ENCODE assay signal across 17 mouse cellular contexts in genomic region chr13:92635040-92635439, GRCm38 (mm10). TPM values are rescaled to one million over a fixed set of nuclear protein-coding genes. Genes with fewer than 3 reads are reported as not detected.
DNase-seq lines count a peak whose midpoint lies in the region; ATAC-seq and TF ChIP-seq lines count a peak whose summit lies in the region.
"Had no signal": no experiment of that assay in that cellular context is flagged by ENCODE, and none has a peak within 500 bp of the region (broad histone marks: within the 10 kb centered on the region; RNA-seq: fewer than 3 reads in every experiment).

No protein-coding gene starts in this region.

- TF ChIP-seq CTCF in liver, postnatal 0 days (IDR thresholded peaks at IDR 0.05; ENCODE audit: low read depth) = no peak

- H3K4me3 ChIP-seq in heart, embryonic 14.5 days (ENCODE audit: control insufficient read depth in 1 of 2, insufficient read depth in 1 of 2, low read depth in 1 of 2, low read length in 2 of 2) = no peak overlapping the region
- no peak overlapping the region for H3K4me3 ChIP-seq in heart, embryonic 10.5 days
- H3K4me3 ChIP-seq in liver, embryonic 15.5 days (replicated peaks) = no peak overlapping the region
- no peak overlapping the region for H3K4me3 ChIP-seq in liver, postnatal 0 days (ENCODE audit: low read depth, low read length)
- H3K4me3 ChIP-seq in embryonic facial prominence, embryonic 10.5 days = no peak overlapping the region
- H3K4me3 ChIP-seq in limb, embryonic 10.5 days = no peak overlapping the region
- H3K4me3 ChIP-seq: erythroblast, embryonic 14.5 days; midbrain, embryonic 12.5 days; neural tube, embryonic 13.5 days had no signal

- H3K9ac ChIP-seq in heart, embryonic 14.5 days (ENCODE audit: low read length) = no peak overlapping the region
- H3K9ac ChIP-seq in liver, embryonic 15.5 days = no peak overlapping the region
- H3K9ac ChIP-seq in liver, postnatal 0 days (replicated peaks) = no peak overlapping the region
- H3K9ac ChIP-seq: midbrain, embryonic 12.5 days; neural tube, embryonic 13.5 days had no signal

- no peak overlapping the region for H3K4me2 ChIP-seq in heart, embryonic 14.5 days (ENCODE audit: low read length)
- H3K4me2 ChIP-seq in liver, embryonic 15.5 days = no peak overlapping the region
- H3K4me2 ChIP-seq in liver, postnatal 0 days (ENCODE audit: low read depth, low read length) = no peak overlapping the region
- H3K4me2 ChIP-seq: midbrain, embryonic 12.5 days; neural tube, embryonic 13.5 days had no signal

- H3K4me1 ChIP-seq in heart, embryonic 14.5 days (ENCODE audit: control insufficient read depth in 2 of 2, insufficient read depth in 2 of 2, low read length in 2 of 2) = peaks cover 6 to 11% of the 10 kb centered on the region in 2 experiments; a peak in 2 of 4 replicates
- H3K4me1 ChIP-seq in heart, embryonic 10.5 days = peaks cover 53% of the 10 kb centered on the region
- H3K4me1 ChIP-seq in liver, embryonic 15.5 days (replicated peaks) = peaks cover 97% of the 10 kb centered on the region
- peaks cover 29% of the 10 kb centered on the region for H3K4me1 ChIP-seq in liver, postnatal 0 days (ENCODE audit: insufficient read depth)
- peaks cover 65% of the 10 kb centered on the region for H3K4me1 ChIP-seq in embryonic facial prominence, embryonic 10.5 days
- H3K4me1 ChIP-seq in limb, embryonic 10.5 days = peaks cover 71% of the 10 kb centered on the region

- 72% methylated on average over 2 of the region's 2 CpGs for WGBS in heart, embryonic 14.5 days
- WGBS in heart, embryonic 10.5 days = 48% methylated on average over 2 of the region's 2 CpGs
- WGBS in liver, embryonic 15.5 days (ENCODE audit: insufficient replicate concordance) = 75% methylated on average over 2 of the region's 2 CpGs
- 57% methylated on average over 2 of the region's 2 CpGs for WGBS in liver, postnatal 0 days (ENCODE audit: insufficient replicate concordance)
- 21% methylated on average over 2 of the region's 2 CpGs for WGBS in embryonic facial prominence, embryonic 10.5 days
- 3% methylated on average over 2 of the region's 2 CpGs for WGBS in limb, embryonic 10.5 days

- no peaks in the 10 kb centered on the region for H3K27me3 ChIP-seq in heart, embryonic 14.5 days (ENCODE audit: control insufficient read depth, insufficient read depth, low read length)
- no peaks in the 10 kb centered on the region for H3K27me3 ChIP-seq in heart, embryonic 10.5 days (ENCODE audit: insufficient read depth, poor library complexity, severe bottlenecking)
- no peaks in the 10 kb centered on the region for H3K27me3 ChIP-seq in liver, embryonic 15.5 days
- H3K27me3 ChIP-seq in liver, postnatal 0 days (ENCODE audit: insufficient read depth, low read length) = no peaks in the 10 kb centered on the region
- no peaks in the 10 kb centered on the region for H3K27me3 ChIP-seq in embryonic facial prominence, embryonic 10.5 days (replicated peaks; ENCODE audit: low read depth, poor library complexity, severe bottlenecking)
- no peaks in the 10 kb centered on the region for H3K27me3 ChIP-seq in limb, embryonic 10.5 days (ENCODE audit: low read depth, poor library complexity, severe bottlenecking)
- H3K27me3 ChIP-seq: midbrain, embryonic 12.5 days; neural tube, embryonic 13.5 days had no signal

- ATAC-seq in heart, embryonic 14.5 days (ENCODE audit: insufficient number of reproducible peaks, insufficient read depth, low FRiP score, low read depth) = no peak
- no peak for ATAC-seq in liver, embryonic 15.5 days (ENCODE audit: insufficient read depth)
- ATAC-seq in liver, postnatal 0 days = no peak
- ATAC-seq: intestine, postnatal 0 days had no signal

- no peak for TF ChIP-seq EP300 in liver, postnatal 0 days (IDR thresholded peaks at IDR 0.05; ENCODE audit: low read depth)

- DNase-seq in heart, embryonic 10.5 days (ENCODE audit: low spot score) = no peak
- no peak for DNase-seq in liver, postnatal 0 days
- no peak for DNase-seq in embryonic facial prominence, embryonic 10.5 days (ENCODE audit: low spot score)
- DNase-seq in limb, embryonic 10.5 days (ENCODE audit: low spot score) = no peak
- DNase-seq in gastrocnemius, postnatal 10 days = no peak
- DNase-seq: right cerebral cortex, postnatal 14 days had no signal

- peak overlapping the region; percentile 16 to 23; a peak in 1 of 4 replicates for H3K27ac ChIP-seq in heart, embryonic 14.5 days (replicated peaks in 1 of 2; ENCODE audit: control insufficient read depth in 1 of 2, insufficient read depth in 1 of 2, low read depth in 2 of 2, low read length in 2 of 2)
- H3K27ac ChIP-seq in heart, embryonic 10.5 days = no peak overlapping the region
- 0 out of 2 replicates have a peak overlapping the region, but pooled peaks have one; percentile 15 for H3K27ac ChIP-seq in liver, embryonic 15.5 days (replicated peaks)
- no peak overlapping the region for H3K27ac ChIP-seq in liver, postnatal 0 days (ENCODE audit: low read depth)
- peak overlapping the region; percentile 61 for H3K27ac ChIP-seq in embryonic facial prominence, embryonic 10.5 days (replicated peaks)
- H3K27ac ChIP-seq in limb, embryonic 10.5 days = peak overlapping the region; percentile 85; the same call in 1 of the 2 replicates
- H3K27ac ChIP-seq: liver, embryonic 14.5 days; midbrain, embryonic 12.5 days; neural tube, embryonic 13.5 days had no signal

- no peaks in the 10 kb centered on the region for H3K9me3 ChIP-seq in heart, embryonic 14.5 days (ENCODE audit: control insufficient read depth, low read length)
- H3K9me3 ChIP-seq in heart, embryonic 10.5 days = no peaks in the 10 kb centered on the region; the same call in 1 of the 2 replicates
- H3K9me3 ChIP-seq in liver, embryonic 15.5 days (replicated peaks) = no peaks in the 10 kb centered on the region
- H3K9me3 ChIP-seq in liver, postnatal 0 days (ENCODE audit: low read length) = no peaks in the 10 kb centered on the region
- H3K9me3 ChIP-seq in embryonic facial prominence, embryonic 10.5 days = no peaks in the 10 kb centered on the region
- no peaks in the 10 kb centered on the region for H3K9me3 ChIP-seq in limb, embryonic 10.5 days (replicated peaks)
- H3K9me3 ChIP-seq: neural tube, embryonic 13.5 days had no signal

- H3K36me3 ChIP-seq in heart, embryonic 14.5 days (ENCODE audit: control insufficient read depth, insufficient read depth, low read length) = no peaks in the 10 kb centered on the region
- 0 out of 2 replicates have a peak, but pooled peaks cover 3% of the 10 kb centered on the region for H3K36me3 ChIP-seq in heart, embryonic 10.5 days
- peaks cover 16% of the 10 kb centered on the region for H3K36me3 ChIP-seq in liver, embryonic 15.5 days (replicated peaks)
- H3K36me3 ChIP-seq in liver, postnatal 0 days (replicated peaks; ENCODE audit: insufficient read depth, low read length) = no peaks in the 10 kb centered on the region
- H3K36me3 ChIP-seq in embryonic facial prominence, embryonic 10.5 days (replicated peaks) = no peaks in the 10 kb centered on the region
- H3K36me3 ChIP-seq in limb, embryonic 10.5 days = peaks cover 2% of the 10 kb centered on the region; the same call in 1 of the 2 replicates
- H3K36me3 ChIP-seq: midbrain, embryonic 12.5 days; neural tube, embryonic 13.5 days had no signal

RNA-seq across cellular contexts. Expression of gene Serinc5, which starts 24.1 kb away (rescaled TPM):
- 11.0 and 12.6 TPM in 2 replicates for polyA plus RNA-seq in heart, embryonic 14.5 days (2014; fragmentation: Nextera tagmentation; extraction: Ambion mirVana)
- polyA plus RNA-seq in heart, embryonic 10.5 days (2016; fragmentation: Nextera tagmentation; extraction: Ambion mirVana) = 14.7 and 15.4 TPM in 2 replicates
- polyA plus RNA-seq in liver, embryonic 15.5 days (2015; fragmentation: Nextera tagmentation; extraction: Ambion mirVana) = 17.3 and 20.1 TPM in 2 replicates
- 9.3 and 12.2 TPM in 2 replicates for polyA plus RNA-seq in liver, postnatal 0 days (2015; fragmentation: Nextera tagmentation; extraction: Ambion mirVana)
- 11.6 TPM in 2 replicates for polyA plus RNA-seq in embryonic facial prominence, embryonic 10.5 days (2016; fragmentation: Nextera tagmentation; extraction: Ambion mirVana)
- polyA plus RNA-seq in limb, embryonic 10.5 days (2016; fragmentation: Nextera tagmentation; extraction: Ambion mirVana) = 9.1 and 10.1 TPM in 2 replicates
- total RNA-seq in gastrocnemius, postnatal 10 days (2021) = 10 to 100 TPM; 21.2 to 26.8 TPM

RNA-seq across cellular contexts. Expression of gene Spz1, which starts 59.1 kb away (rescaled TPM):
- polyA plus RNA-seq in heart, embryonic 14.5 days (2014; fragmentation: Nextera tagmentation; extraction: Ambion mirVana) = not detected in 2 replicates
- not detected in 2 replicates for polyA plus RNA-seq in heart, embryonic 10.5 days (2016; fragmentation: Nextera tagmentation; extraction: Ambion mirVana)
- not detected in 2 replicates for polyA plus RNA-seq in liver, embryonic 15.5 days (2015; fragmentation: Nextera tagmentation; extraction: Ambion mirVana)
- polyA plus RNA-seq in liver, postnatal 0 days (2015; fragmentation: Nextera tagmentation; extraction: Ambion mirVana) = not detected in 2 replicates
- polyA plus RNA-seq in embryonic facial prominence, embryonic 10.5 days (2016; fragmentation: Nextera tagmentation; extraction: Ambion mirVana) = not detected in 2 replicates
- not detected in 2 replicates for polyA plus RNA-seq in limb, embryonic 10.5 days (2016; fragmentation: Nextera tagmentation; extraction: Ambion mirVana)
- total RNA-seq in gastrocnemius, postnatal 10 days (2021) = not detected
- total RNA-seq: adrenal gland, adult 18-20 months; heart, postnatal 14 days; left cerebral cortex, adult 8-10 months had no signal
- polyA plus RNA-seq: erythroblast, embryonic 14.5 days; frontal cortex, adult 2 months; intestine, postnatal 0 days; liver, embryonic 14.5 days; midbrain, embryonic 12.5 days; neural tube, embryonic 13.5 days had no signal

Comparison
In these comparisons a context has a peak if more than half of its experiments do, and no peak if none do; other contexts are left out.
1. H3K27ac ChIP-seq: peak in heart, embryonic 14.5 days (2 of 2), liver, embryonic 15.5 days (single experiment), embryonic facial prominence, embryonic 10.5 days (single experiment) and limb, embryonic 10.5 days (single experiment); none in heart, embryonic 10.5 days (single experiment) and liver, postnatal 0 days (single experiment).